Mouse (Mus musculus) stomach, embryonic 15.5 days (tissue): ENCODE data around the gene Izumo4. TPM values are rescaled to one million over a fixed set of nuclear protein-coding genes. Genes with fewer than 3 reads are reported as not detected.
A peak's percentile ranks its signal among the peaks of the same experiment; 100 is the strongest.

Source experiments
- ATAC-seq: fragments of 200-750 bp; cut with Nextera tagmentation; 2 replicates; pipeline ENCODE4 v1.8.0; 2017; ENCODE audit warnings: low read depth, moderate number of reproducible peaks, moderate TSS enrichment; ENCODE audit not compliant: insufficient read depth, low FRiP score
- H3K27ac ChIP-seq: fragments of 300-500 bp; sonication (generic); 2 replicates; pipeline ENCODE4 v1.5.1; 2015; ENCODE audit warnings: mild to moderate bottlenecking, inconsistent platforms
- H3K27me3 ChIP-seq: fragments of 300-500 bp; sonication (generic); replicated peaks from 2 replicates; pipeline ENCODE4 v1.6.1; 2015; ENCODE audit warnings: inconsistent platforms
- H3K36me3 ChIP-seq: fragments of 300-500 bp; sonication (generic); 2 replicates; pipeline ENCODE4 v1.6.1; 2015; ENCODE audit warnings: inconsistent platforms
- H3K4me1 ChIP-seq: fragments of 300-500 bp; sonication (generic); 2 replicates; pipeline ENCODE4 v1.6.1; 2015; ENCODE audit warnings: inconsistent platforms
- H3K4me2 ChIP-seq: fragments of 300-500 bp; sonication (generic); 2 replicates; pipeline ENCODE4 v1.6.1; 2015; ENCODE audit warnings: mild to moderate bottlenecking, inconsistent platforms
- H3K4me3 ChIP-seq: fragments of 300-500 bp; sonication (generic); replicated peaks from 2 replicates; pipeline ENCODE4 v1.5.1; 2015; ENCODE audit warnings: inconsistent platforms
- H3K9ac ChIP-seq: fragments of 300-500 bp; sonication (generic); 2 replicates; pipeline ENCODE4 v1.6.1; 2015; ENCODE audit warnings: inconsistent platforms
- H3K9me3 ChIP-seq: fragments of 300-500 bp; sonication (generic); 2 replicates; pipeline ENCODE4 v1.6.1; 2016; ENCODE audit warnings: inconsistent platforms
- WGBS: fragments of 180-500 bp; shearing (Covaris S2); methylation state at CpG from one replicate; pipeline ENCODE4 v1.1.7; 2015; 5-methylcytosine and 5-hydroxymethylcytosine counted together
- polyA plus RNA-seq: library from polyadenylated mRNA; unstranded; fragments of >200 nt; fragmentation: Nextera tagmentation; extraction: Ambion mirVana; gene quantifications from 2 replicates; pipeline ENCODE4 v1.2.1, GENCODE M21; 2015

The Izumo4 gene
- polyA plus RNA-seq, 1 experiment from 2014 or later = 27.1 TPM

GRCm38 (mm10) chr10:80671936-80672690 lies 29.9 kb upstream of the Izumo4 start:
- H3K4me3 ChIP-seq = no peak overlapping the region
- H3K4me2 ChIP-seq = no peak overlapping the region
- H3K9me3 ChIP-seq = no peaks in the 10 kb centered on the region
- H3K27me3 ChIP-seq = no peaks in the 10 kb centered on the region
- H3K4me1 ChIP-seq = peaks cover 36% of the 10 kb centered on the region
- peaks cover 41% of the 10 kb centered on the region for H3K36me3 ChIP-seq
- 78% methylated on average over 11 of the region's 11 CpGs for whole genome bisulfite sequencing
- H3K27ac ChIP-seq = no peak overlapping the region
- no peak overlapping the region for H3K9ac ChIP-seq
- ATAC-seq = no peak

DNA sequence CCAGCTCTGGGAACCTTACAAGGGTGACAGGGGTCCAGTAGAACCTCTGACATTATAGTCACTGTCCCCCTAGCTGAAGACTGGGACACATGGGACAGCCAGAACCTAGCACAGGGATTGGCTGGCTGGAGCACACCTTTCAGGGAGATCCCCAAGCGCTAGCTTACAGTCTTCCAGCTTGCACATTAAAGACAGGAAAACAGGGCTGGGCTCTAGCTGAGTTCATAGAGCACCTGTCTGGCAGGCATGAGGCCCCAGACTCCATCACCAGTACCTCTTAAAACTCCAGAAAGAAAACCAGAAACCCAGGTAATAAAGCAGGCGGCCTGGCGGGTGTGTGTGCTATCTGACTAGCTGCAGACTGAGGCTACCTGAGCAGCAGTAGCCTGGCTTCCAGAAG lies 28.3 kb upstream of the Izumo4 start:
- no peak overlapping the region; the same call in 1 of the 2 replicates for H3K9ac ChIP-seq
- WGBS = 79% methylated on average over 3 of the region's 3 CpGs
- H3K36me3 ChIP-seq = peaks cover 28% of the 10 kb centered on the region
- no peak for ATAC-seq
- H3K4me3 ChIP-seq = peak overlapping the region; percentile 77
- H3K27ac ChIP-seq = peak overlapping the region; percentile 79; the same call in 1 of the 2 replicates
- peak overlapping the region; percentile 84 for H3K4me2 ChIP-seq
- no peaks in the 10 kb centered on the region for H3K9me3 ChIP-seq
- H3K27me3 ChIP-seq = no peaks in the 10 kb centered on the region
- peaks cover 51% of the 10 kb centered on the region for H3K4me1 ChIP-seq

- peak overlapping the region; percentile 82; the same call in 1 of the 2 replicates for H3K9ac ChIP-seq
- H3K9me3 ChIP-seq = no peaks in the 10 kb centered on the region
- peak overlapping the region; percentile 77 for H3K4me3 ChIP-seq
- no peak for ATAC-seq
- WGBS = 43% methylated on average over 5 of the region's 5 CpGs
- peak overlapping the region; percentile 84 for H3K4me2 ChIP-seq
- peaks cover 23% of the 10 kb centered on the region for H3K36me3 ChIP-seq
- H3K4me1 ChIP-seq = peaks cover 57% of the 10 kb centered on the region
- H3K27ac ChIP-seq = peak overlapping the region; percentile 79
- H3K27me3 ChIP-seq = no peaks in the 10 kb centered on the region
Measured at GRCm38 (mm10) chr10:80674161-80674711, 27.7 kb upstream of the Izumo4 start.

- H3K9me3 ChIP-seq = no peaks in the 10 kb centered on the region
- peaks cover 63% of the 10 kb centered on the region for H3K4me1 ChIP-seq
- peak overlapping the region; percentile 82 for H3K9ac ChIP-seq
- H3K27ac ChIP-seq = peak overlapping the region; percentile 79
- ATAC-seq = no peak
- H3K36me3 ChIP-seq = peaks cover 16% of the 10 kb centered on the region
- H3K4me2 ChIP-seq = peak overlapping the region; percentile 84
- 7% methylated on average over 6 of the region's 6 CpGs for WGBS
- H3K4me3 ChIP-seq = peak overlapping the region; percentile 77
- no peaks in the 10 kb centered on the region for H3K27me3 ChIP-seq
Measured at GRCm38 (mm10) chr10:80674851-80675404, 27.1 kb upstream of the Izumo4 start.

DNA sequence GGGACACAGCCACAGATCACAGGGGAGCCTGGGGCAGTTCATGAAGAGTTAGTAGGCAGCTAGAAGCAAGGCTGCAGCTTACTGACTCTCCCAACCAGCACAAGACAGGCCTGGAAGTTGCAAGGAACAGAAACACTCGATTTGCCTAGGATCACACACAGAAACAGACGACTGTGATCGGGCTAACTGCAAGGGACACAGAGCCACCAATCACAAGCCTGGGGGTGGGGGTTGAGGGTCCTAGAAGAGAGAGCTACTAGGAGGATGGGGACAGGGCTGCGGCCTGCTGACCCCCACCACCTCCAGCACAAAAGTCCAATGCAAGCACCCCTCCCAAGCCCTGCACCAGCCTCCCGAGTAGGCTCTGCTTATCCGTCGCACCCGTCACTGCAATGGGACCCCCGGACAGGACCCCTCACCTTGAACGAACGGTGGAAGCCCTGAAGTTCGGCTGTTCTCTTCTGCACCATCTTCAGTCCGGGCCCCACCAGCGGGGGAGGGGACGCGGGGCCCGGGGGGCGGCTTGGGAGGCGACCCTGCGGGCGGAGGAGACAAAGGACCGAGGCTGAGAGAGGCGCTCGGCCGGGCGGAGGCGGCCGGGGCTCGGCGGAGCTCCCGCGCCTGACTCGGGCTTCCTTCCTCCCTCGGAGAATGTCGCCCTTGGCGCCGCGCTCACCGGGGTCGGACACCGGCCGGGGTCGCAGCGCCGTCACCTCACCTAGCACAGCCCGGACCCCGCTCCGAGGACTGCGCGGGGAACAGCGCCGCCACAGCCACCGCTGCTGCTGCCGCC lies 26.4 kb upstream of the Izumo4 start:
- ATAC-seq = no peak
- peak overlapping the region; percentile 79 for H3K27ac ChIP-seq
- peaks cover 9% of the 10 kb centered on the region for H3K36me3 ChIP-seq
- under 1% methylated on average over 46 of the region's 54 CpGs for WGBS
- H3K27me3 ChIP-seq = no peaks in the 10 kb centered on the region
- H3K4me2 ChIP-seq = peak overlapping the region; percentile 84
- peak overlapping the region; percentile 77 for H3K4me3 ChIP-seq
- peaks cover 63% of the 10 kb centered on the region for H3K4me1 ChIP-seq
- peak overlapping the region; percentile 82 for H3K9ac ChIP-seq
- H3K9me3 ChIP-seq = no peaks in the 10 kb centered on the region

GRCm38 (mm10) chr10:80676198-80676928 lies 25.6 kb upstream of the Izumo4 start:
- H3K4me1 ChIP-seq = peaks cover 63% of the 10 kb centered on the region
- H3K27ac ChIP-seq = peak overlapping the region; percentile 99
- H3K36me3 ChIP-seq = peaks cover 3% of the 10 kb centered on the region; the same call in 1 of the 2 replicates
- ATAC-seq = peak; percentile 90
- H3K9ac ChIP-seq = peak overlapping the region; percentile 82
- peak overlapping the region; percentile 84 for H3K4me2 ChIP-seq
- under 1% methylated on average over 60 of the region's 78 CpGs for WGBS
- H3K4me3 ChIP-seq = peak overlapping the region; percentile 77
- no peaks in the 10 kb centered on the region for H3K9me3 ChIP-seq
- H3K27me3 ChIP-seq = no peaks in the 10 kb centered on the region

DNA sequence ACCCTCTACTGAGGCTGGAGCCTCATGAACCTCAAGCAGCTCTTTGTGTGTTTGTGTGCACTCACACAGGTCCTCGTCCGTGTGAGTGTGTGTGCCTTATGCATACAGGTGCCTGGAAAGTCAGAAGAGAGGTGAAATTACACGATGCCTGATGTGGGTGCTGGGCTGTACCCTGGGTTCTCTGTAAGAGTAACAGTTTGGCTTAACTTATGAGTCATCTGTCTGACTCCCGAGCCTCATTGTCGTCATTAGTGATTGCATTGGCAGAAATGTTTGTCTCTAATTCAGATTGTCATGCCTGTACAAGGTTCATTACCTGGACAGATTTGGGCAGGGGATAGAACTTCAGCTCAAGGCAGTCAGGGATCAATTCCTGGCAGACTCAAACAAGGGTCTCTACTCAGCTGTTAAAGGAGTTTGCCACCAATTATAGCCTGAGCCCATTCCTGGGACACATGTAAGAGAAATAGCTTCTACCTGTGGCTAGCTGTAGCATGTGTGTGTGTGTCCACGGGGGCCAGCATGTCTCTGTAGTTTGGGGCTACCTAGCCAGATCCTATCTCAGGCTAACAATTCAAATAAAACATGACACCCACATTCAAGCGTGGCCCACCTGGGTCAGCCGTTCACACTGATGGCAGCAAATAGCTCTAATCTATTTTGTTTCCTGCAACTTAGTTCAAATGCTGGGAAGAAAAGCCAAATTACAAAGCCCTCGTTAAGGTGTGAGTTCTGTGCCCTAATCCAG lies 24.7 kb upstream of the Izumo4 start:
- H3K9me3 ChIP-seq = no peaks in the 10 kb centered on the region
- no peaks in the 10 kb centered on the region for H3K27me3 ChIP-seq
- ATAC-seq = no peak
- no peaks in the 10 kb centered on the region for H3K36me3 ChIP-seq
- H3K4me2 ChIP-seq = peak overlapping the region; percentile 84
- peak overlapping the region; percentile 77 for H3K4me3 ChIP-seq
- peak overlapping the region; percentile 72 for H3K9ac ChIP-seq
- 24% methylated on average over 9 of the region's 9 CpGs for WGBS
- H3K27ac ChIP-seq = peak overlapping the region; percentile 99
- peaks cover 60% of the 10 kb centered on the region for H3K4me1 ChIP-seq

- peak within 1 kb of the TSS; percentile 84 for H3K4me2 ChIP-seq
- H3K4me3 ChIP-seq = peak within 1 kb of the TSS; percentile 77
- peaks cover 53% of the 10 kb centered on the region for H3K4me1 ChIP-seq
Measured at GRCm38 (mm10) chr10:80677942-80678436, 24.0 kb upstream of the Izumo4 start, which contains the start of gene Mknk2. Gene Mknk2, minus strand, starts transcription at chr10:80678112.

GRCm38 (mm10) chr10:80678601-80679377 lies 23.2 kb upstream of the Izumo4 start:
- H3K9me3 ChIP-seq = no peaks in the 10 kb centered on the region
- no peaks in the 10 kb centered on the region for H3K27me3 ChIP-seq
- peaks cover 7% of the 10 kb centered on the region; the same call in 1 of the 2 replicates for H3K36me3 ChIP-seq
- H3K9ac ChIP-seq = no peak overlapping the region
- H3K27ac ChIP-seq = peak overlapping the region; percentile 99
- H3K4me3 ChIP-seq = no peak overlapping the region
- H3K4me2 ChIP-seq = peak overlapping the region; percentile 84
- 41% methylated on average over 10 of the region's 10 CpGs for WGBS
- peaks cover 45% of the 10 kb centered on the region for H3K4me1 ChIP-seq
- ATAC-seq = no peak

More at GRCm38 (mm10) chr10:80677942-80678436, 24.0 kb upstream of the Izumo4 start, which contains the start of gene Mknk2:
- WGBS = 6% methylated on average over 8 of the region's 8 CpGs
- Histone ChIP-seq H3K36me3 (no peaks in the 10 kb centered on the region), H3K27me3 (no peaks in the 10 kb centered on the region), H3K9me3 (no peaks in the 10 kb centered on the region), H3K27ac (peak within 1 kb of the TSS; percentile 99), H3K9ac (peak within 1 kb of the TSS; percentile 72)
- ATAC-seq = peak; percentile 62
